Mouse (Mus musculus) C2C12 (cell line): ENCODE measurements around the gene Gdpgp1.

ENCODE experiments used
- CTCF ChIP-seq: IDR thresholded peaks from one replicate; pipeline ENCODE4 v1.5.1; 2011; ENCODE audit not compliant: control insufficient read depth, insufficient read depth, insufficient read length
- MAX ChIP-seq: IDR thresholded peaks from one replicate; pipeline ENCODE4 v1.6.1; 2011; ENCODE audit warnings: mild to moderate bottlenecking, control low read depth

DNA sequence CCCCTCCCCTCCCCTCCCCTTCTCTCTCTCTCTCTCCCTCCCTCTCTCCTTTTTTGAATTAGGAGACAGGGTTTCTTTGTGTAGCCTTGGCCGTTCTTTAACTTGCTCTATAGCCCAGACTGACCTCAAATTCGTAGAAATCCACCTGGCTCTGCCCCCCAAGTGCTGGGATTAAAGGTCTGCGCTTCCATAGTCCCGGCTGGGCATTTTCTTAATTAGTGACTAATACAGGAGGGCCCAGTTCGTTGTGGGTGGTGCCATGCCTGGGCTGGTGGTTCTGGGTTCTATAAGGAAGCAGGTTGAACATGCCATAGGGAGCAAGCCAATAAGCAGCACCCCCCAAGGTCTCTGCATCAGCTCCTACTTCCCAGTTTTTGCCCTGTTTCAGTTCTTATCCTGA lies 48.7 kb upstream of the Gdpgp1 start:
- no peak for TF ChIP-seq CTCF
- TF ChIP-seq MAX = no peak
